Mouse (Mus musculus) left cerebral cortex, adult 2 months (tissue): ENCODE results near the gene Cep41. TPM values are rescaled to one million over a fixed set of nuclear protein-coding genes. Genes with fewer than 3 reads are reported as not detected.
A peak's percentile ranks its signal among the peaks of the same experiment; 100 is the strongest.

Source experiments
- DNase-seq, 2 experiments: peaks; one replicate each; pipeline ENCODE4 v3.0.0; 2021 to 2022; ENCODE audit warnings: low spot score in 2 of 2, mixed read lengths in 1 of 2; ENCODE audit errors: extremely low spot score in 1 of 2
- H3K27ac ChIP-seq: fragments of 200-600 bp; 2 replicates; pipeline ENCODE4 v1.8.1; 2022
- H3K4me3 ChIP-seq: fragments of 200-600 bp; 2 replicates; pipeline ENCODE4 v1.8.1; 2022
- CTCF ChIP-seq: fragments of 200-600 bp; IDR thresholded peaks from 2 replicates; pipeline ENCODE4 v1.8.1; 2022; ENCODE audit warnings: antibody characterized with exemption, mild to moderate bottlenecking, moderate library complexity
- intact Hi-C: fragments of 180-260 bp; cut with DNase I; formaldehyde crosslinking; loops from one replicate; pipeline ENCODE4 v1.15.1; 2025
- total RNA-seq, 2 experiments: library from RNA; stranded (reverse); gene quantifications; 2 replicates each; pipeline ENCODE4 v1.2.3; 2021

Gene Cep41
- total RNA-seq, 2 experiments from 2014 or later = 6.5 to 9.2 TPM

GRCm38 (mm10) chr6:30636186-30636842 lies 57.2 kb downstream of the Cep41 start:
- DNase-seq = no peak
- Histone ChIP-seq H3K4me3 (no peak overlapping the region), H3K27ac (no peak overlapping the region)
- intact Hi-C loops = no loop called here
- TF ChIP-seq CTCF = no peak

GRCm38 (mm10) chr6:30635361-30635862 lies 58.1 kb downstream of the Cep41 start:
- no peak overlapping the region for H3K27ac ChIP-seq
- intact Hi-C loops = no loop called here
- no peak overlapping the region for H3K4me3 ChIP-seq
- no peak for TF ChIP-seq CTCF
- DNase-seq = no peak

GRCm38 (mm10) chr6:30629989-30630388 lies 63.6 kb downstream of the Cep41 start:
- no peak overlapping the region for H3K4me3 ChIP-seq
- no peak overlapping the region for H3K27ac ChIP-seq
- intact Hi-C loops = no loop called here
- TF ChIP-seq CTCF = no peak
- no peak for DNase-seq

GRCm38 (mm10) chr6:30628152-30628551 lies 65.4 kb downstream of the Cep41 start:
- no peak for TF ChIP-seq CTCF
- intact Hi-C loops = no loop called here
- Histone ChIP-seq H3K27ac (no peak overlapping the region), H3K4me3 (no peak overlapping the region)
- DNase-seq = peak in 1 of 2 experiments; percentile 25

- Histone ChIP-seq H3K27ac (no peak overlapping the region), H3K4me3 (no peak overlapping the region)
- DNase-seq = no peak
- intact Hi-C loops = no loop called here
- TF ChIP-seq CTCF = no peak
Measured at GRCm38 (mm10) chr6:30624763-30625162, 68.8 kb downstream of the Cep41 start.

- no peak for TF ChIP-seq CTCF
- Histone ChIP-seq H3K27ac (no peak overlapping the region), H3K4me3 (no peak overlapping the region)
- DNase-seq = no peak
- intact Hi-C loops = no loop called here
Measured at GRCm38 (mm10) chr6:30621986-30622389, 71.6 kb downstream of the Cep41 start.

- TF ChIP-seq CTCF = no peak
- no peak overlapping the region for H3K27ac ChIP-seq
- H3K4me3 ChIP-seq = no peak overlapping the region
- no peak for DNase-seq
- intact Hi-C loops = no loop called here
Measured at GRCm38 (mm10) chr6:30620994-30621393, 72.6 kb downstream of the Cep41 start.

- Histone ChIP-seq H3K27ac (no peak overlapping the region), H3K4me3 (no peak overlapping the region)
- DNase-seq = no peak
- TF ChIP-seq CTCF = no peak
- intact Hi-C loops = no loop called here
Measured at GRCm38 (mm10) chr6:30620591-30620990, 73.0 kb downstream of the Cep41 start.

- no peak overlapping the region for H3K4me3 ChIP-seq
- intact Hi-C loops = no loop called here
- H3K27ac ChIP-seq = no peak overlapping the region
- TF ChIP-seq CTCF = no peak
- no peak for DNase-seq
Measured at GRCm38 (mm10) chr6:30619606-30620005, 73.9 kb downstream of the Cep41 start.

- intact Hi-C loops = no loop called here
- TF ChIP-seq CTCF = no peak
- Histone ChIP-seq H3K27ac (no peak overlapping the region; the same call in 1 of the 2 replicates), H3K4me3 (no peak overlapping the region)
- DNase-seq = no peak
Measured at GRCm38 (mm10) chr6:30618735-30619134, 74.8 kb downstream of the Cep41 start.

- intact Hi-C loops = no loop called here
- peak; percentile 33 for TF ChIP-seq CTCF
- peak; percentile 54 to 67 for DNase-seq
- Histone ChIP-seq H3K4me3 (peak overlapping the region; percentile 19; the same call in 1 of the 2 replicates), H3K27ac (peak overlapping the region; percentile 63)
Measured at GRCm38 (mm10) chr6:30617959-30618590, 75.5 kb downstream of the Cep41 start.

- TF ChIP-seq CTCF = no peak
- intact Hi-C loops = no loop called here
- DNase-seq = no peak
- H3K27ac ChIP-seq = no peak overlapping the region
- no peak overlapping the region; the same call in 1 of the 2 replicates for H3K4me3 ChIP-seq
Measured at GRCm38 (mm10) chr6:30617020-30617958, 76.3 kb downstream of the Cep41 start.
